Mouse (Mus musculus): Measurements from ENCODE around the gene Fth1.

DNA sequence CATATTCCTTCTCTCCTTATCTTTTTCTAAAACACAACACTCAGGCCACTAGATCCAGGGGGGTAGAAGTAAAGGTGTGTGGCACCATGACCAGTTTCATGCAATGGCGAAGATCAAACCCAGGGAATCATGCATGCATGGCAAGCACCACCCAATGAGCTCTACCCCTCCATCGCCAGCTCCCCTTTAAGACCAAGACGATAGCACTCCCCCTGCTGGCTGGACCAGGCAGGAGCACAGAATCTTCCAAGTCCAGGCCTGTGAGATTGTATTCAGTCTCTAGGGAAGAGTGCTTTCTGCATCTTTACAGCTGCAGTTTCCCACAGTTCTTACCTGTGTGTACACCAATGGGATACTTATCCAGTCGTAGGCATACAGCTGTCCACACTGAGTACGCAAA lies 10.9 kb downstream of the Fth1 start:
- TF ChIP-seq CTCF (IDR thresholded peaks at IDR 0.05; ENCODE audit: borderline replicate concordance, control insufficient read depth, extremely low read depth, insufficient read depth, low read length, poor library complexity) (peak; percentile 87; the same call in 1 of the 2 replicates), POLR2A (IDR thresholded peaks at IDR 0.05; ENCODE audit: control insufficient read depth, extremely low read depth, insufficient read depth, low read length, poor library complexity) (no peak)

All from thymus, adult 2 months (tissue).